Mouse (Mus musculus): ENCODE data around the gene Ctnna3.
"Not testable (repeated sequence)": the region's sequence is repeated elsewhere in the genome, so short reads cannot be mapped to it uniquely, and the experiment has no call there.

Ctnna3 gene

GRCm38 (mm10) chr10:64544389-64544788, 1114.5 kb downstream of the Ctnna3 start:
- no peak for DNase-seq (ENCODE audit: low spot score in 2 of 2)

GRCm38 (mm10) chr10:64571311-64571710, 1141.4 kb downstream of the Ctnna3 start:
- DNase-seq (ENCODE audit: low spot score in 2 of 2): no peak

- DNase-seq (ENCODE audit: low spot score in 2 of 2): peak; percentile 9 to 79
Observed at GRCm38 (mm10) chr10:64588116-64588515, 1158.2 kb downstream of the Ctnna3 start.

GRCm38 (mm10) chr10:64636760-64637159, 1206.9 kb downstream of the Ctnna3 start:
- DNase-seq (ENCODE audit: low spot score in 2 of 2): no peak

GRCm38 (mm10) chr10:64639061-64639460, 1209.2 kb downstream of the Ctnna3 start:
- no peak for DNase-seq (ENCODE audit: low spot score in 2 of 2)

GRCm38 (mm10) chr10:64641093-64641492, 1211.2 kb downstream of the Ctnna3 start:
- DNase-seq (ENCODE audit: low spot score in 2 of 2): no peak

- DNase-seq (ENCODE audit: low spot score in 2 of 2): no peak
Observed at GRCm38 (mm10) chr10:64641576-64641975, 1211.7 kb downstream of the Ctnna3 start.

- DNase-seq (ENCODE audit: low spot score in 2 of 2): no peak
Observed at GRCm38 (mm10) chr10:64643976-64644375, 1214.1 kb downstream of the Ctnna3 start.

- no peak for DNase-seq (ENCODE audit: low spot score in 2 of 2)
Observed at GRCm38 (mm10) chr10:64661190-64661589, 1231.3 kb downstream of the Ctnna3 start.

GRCm38 (mm10) chr10:64671469-64671868, 1241.6 kb downstream of the Ctnna3 start:
- no peak for DNase-seq (ENCODE audit: low spot score in 2 of 2)

- no peak for DNase-seq (ENCODE audit: low spot score in 2 of 2)
Observed at GRCm38 (mm10) chr10:64675796-64676195, 1245.9 kb downstream of the Ctnna3 start.

- no peak for DNase-seq (ENCODE audit: low spot score in 2 of 2)
Observed at GRCm38 (mm10) chr10:64710017-64710416, 1280.1 kb downstream of the Ctnna3 start.

- no peak for DNase-seq (ENCODE audit: low spot score in 2 of 2)
Observed at GRCm38 (mm10) chr10:64718036-64718435, 1288.1 kb downstream of the Ctnna3 start.

GRCm38 (mm10) chr10:64735692-64736091, 1305.8 kb downstream of the Ctnna3 start:
- DNase-seq (ENCODE audit: low spot score in 2 of 2): no peak

GRCm38 (mm10) chr10:64736616-64737015, 1306.7 kb downstream of the Ctnna3 start:
- DNase-seq (ENCODE audit: low spot score in 2 of 2): no peak

GRCm38 (mm10) chr10:64741721-64742120, 1311.8 kb downstream of the Ctnna3 start:
- not testable (repeated sequence) for DNase-seq (ENCODE audit: low spot score in 2 of 2)

GRCm38 (mm10) chr10:64744099-64744498, 1314.2 kb downstream of the Ctnna3 start:
- DNase-seq (ENCODE audit: low spot score in 2 of 2): not testable (repeated sequence)

- DNase-seq (ENCODE audit: low spot score in 2 of 2): no peak
Observed at GRCm38 (mm10) chr10:64748651-64749050, 1318.8 kb downstream of the Ctnna3 start.

- DNase-seq (ENCODE audit: low spot score in 2 of 2): peak; percentile 0 to 38
Observed at GRCm38 (mm10) chr10:64750791-64751190, 1320.9 kb downstream of the Ctnna3 start.

- DNase-seq (ENCODE audit: low spot score in 2 of 2): peak in 1 of 2 experiments; percentile 4
Observed at GRCm38 (mm10) chr10:64836315-64836714, 1406.4 kb downstream of the Ctnna3 start.

- no peak for DNase-seq (ENCODE audit: low spot score in 2 of 2)
Observed at GRCm38 (mm10) chr10:64861439-64861838, 1431.5 kb downstream of the Ctnna3 start.

GRCm38 (mm10) chr10:64870888-64871287, 1441.0 kb downstream of the Ctnna3 start:
- no peak for DNase-seq (ENCODE audit: low spot score in 2 of 2)

- DNase-seq (ENCODE audit: low spot score in 2 of 2): no peak
Observed at GRCm38 (mm10) chr10:64876506-64876905, 1446.6 kb downstream of the Ctnna3 start.

GRCm38 (mm10) chr10:64879860-64880259, 1450.0 kb downstream of the Ctnna3 start:
- DNase-seq (ENCODE audit: low spot score in 2 of 2): no peak

All from left cerebral cortex, adult 9 months (tissue).